18 mouse cellular contexts compared by ENCODE assay signal in genomic region chr3:154915566-154915965, GRCm38 (mm10).
"Had no signal": no experiment of that assay in that cellular context is flagged by ENCODE, and none has a peak within 500 bp of the region (broad histone marks: within the 10 kb centered on the region; RNA-seq: fewer than 3 reads in every experiment).

No protein-coding gene starts in this region.

- H3K4me3 ChIP-seq: layer of hippocampus, adult 2 months; limb, embryonic 12.5 days; limb, embryonic 15.5 days; midbrain, embryonic 12.5 days; midbrain, embryonic 15.5 days had no signal

- H3K4me1 ChIP-seq: limb, embryonic 12.5 days; limb, embryonic 15.5 days; midbrain, embryonic 12.5 days; midbrain, embryonic 15.5 days had no signal

- H3K27ac ChIP-seq: kidney, postnatal 0 days; layer of hippocampus, adult 2 months; limb, embryonic 12.5 days; limb, embryonic 15.5 days; liver, embryonic 14.5 days; macrophage; midbrain, embryonic 12.5 days; midbrain, embryonic 15.5 days had no signal

- DNase-seq: kidney, adult 2 months; kidney, postnatal 25 days; layer of hippocampus, postnatal 36 days; left cerebral cortex, postnatal 4 days; liver, postnatal 0 days; lung, embryonic 14.5 days; right cerebral cortex, postnatal 25 days; thymus, adult 2 months; thymus, postnatal 14 days; thymus, postnatal 4 days had no signal
